Mouse (Mus musculus): ENCODE data around the gene Serinc4. TPM values are rescaled to one million over a fixed set of nuclear protein-coding genes. Genes with fewer than 3 reads are reported as not detected.
"Not testable (repeated sequence)": the region's sequence is repeated elsewhere in the genome, so short reads cannot be mapped to it uniquely, and the experiment has no call there.

Gene Serinc4
- polyA plus RNA-seq (2016; fragmentation: Nextera tagmentation; extraction: Ambion mirVana) = 0.09 and 0.20 TPM in 2 replicates

DNA sequence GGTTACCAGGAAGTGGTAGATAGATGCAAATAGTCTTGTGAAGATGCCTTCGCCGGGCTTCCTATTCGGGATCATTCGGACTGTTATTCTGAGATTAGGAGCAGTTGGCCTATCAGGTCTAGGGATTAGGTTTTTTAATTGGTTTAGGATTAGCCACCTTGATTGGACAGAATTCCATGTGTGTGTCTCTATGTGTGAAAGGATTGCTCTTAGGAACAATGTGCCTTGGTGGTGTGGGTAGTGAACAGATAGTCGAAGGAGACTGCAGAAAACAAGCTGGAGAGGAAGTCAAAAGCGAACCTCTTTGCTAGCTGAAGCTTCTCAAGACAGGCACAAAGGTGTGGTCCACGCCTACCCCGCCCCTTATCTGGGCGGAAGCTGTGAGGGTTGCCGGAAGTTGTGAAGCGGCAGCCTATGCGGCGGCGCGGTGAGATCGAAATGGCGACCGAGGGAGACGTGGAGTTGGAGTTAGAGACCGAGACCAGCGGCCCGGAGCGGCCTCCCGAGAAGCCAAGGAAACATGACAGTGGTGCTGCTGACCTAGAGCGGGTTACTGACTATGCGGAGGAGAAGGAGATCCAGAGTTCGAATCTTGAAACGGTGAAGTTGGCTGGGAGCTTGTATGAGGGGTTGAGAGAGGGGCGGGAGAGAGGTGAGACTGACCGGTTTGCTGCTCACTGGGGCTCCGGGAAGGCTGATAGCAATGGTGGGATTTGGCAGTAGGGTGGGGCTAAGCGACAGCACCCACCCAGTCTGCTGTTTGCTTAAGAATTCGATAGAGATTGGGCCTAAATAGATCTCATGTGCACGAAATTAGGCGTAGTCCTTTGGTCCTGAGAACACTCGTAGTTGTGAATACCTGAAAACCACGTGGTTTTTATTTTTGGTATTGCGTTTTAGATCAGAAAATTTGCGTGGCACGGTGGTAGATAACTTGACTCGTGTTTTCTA, at the start of gene Serinc4:
Gene Serinc4 (minus strand): TSS at position 90 of the 951 bp plus-strand sequence.
- peak within 1 kb of the TSS; percentile 79 for H3K4me3 ChIP-seq
- H3K27me3 ChIP-seq (ENCODE audit: insufficient read depth, poor library complexity, severe bottlenecking) = no peaks in the 10 kb centered on the region
- WGBS = 3% methylated on average over 41 of the region's 41 CpGs
- DNase-seq (ENCODE audit: low spot score) = peak; percentile 95
- peak within 1 kb of the TSS; percentile 93 for H3K27ac ChIP-seq
- no peaks in the 10 kb centered on the region for H3K9me3 ChIP-seq
- H3K36me3 ChIP-seq = peaks cover 48% of the 10 kb centered on the region
- H3K4me1 ChIP-seq = peaks cover 34% of the 10 kb centered on the region

DNA sequence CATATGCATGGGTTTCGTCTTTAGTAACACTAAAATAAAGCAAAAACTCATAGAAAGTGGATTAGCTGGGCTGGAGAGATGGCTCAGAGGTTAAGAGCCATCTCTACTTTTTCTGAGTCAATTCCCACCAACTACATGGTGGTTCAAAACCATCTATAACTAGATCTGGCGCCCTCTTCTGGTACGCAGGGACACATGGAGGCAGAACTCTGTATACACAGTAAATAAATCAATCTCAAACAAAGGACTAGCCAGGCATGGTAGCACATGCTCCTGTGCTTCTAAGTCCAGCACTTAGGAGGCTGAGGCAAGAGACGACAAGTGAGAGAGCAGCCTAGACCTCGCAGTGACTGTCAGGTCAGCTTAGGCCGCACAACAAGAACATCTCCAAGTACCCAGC, 45.0 kb upstream of the Serinc4 start:
- H3K36me3 ChIP-seq = peaks cover 11% of the 10 kb centered on the region
- H3K27ac ChIP-seq; H3K27me3 ChIP-seq (ENCODE audit: insufficient read depth, poor library complexity, severe bottlenecking); H3K4me1 ChIP-seq; H3K4me3 ChIP-seq; DNase-seq (ENCODE audit: low spot score); H3K9me3 ChIP-seq: not testable (repeated sequence)
- 83% methylated on average over 1 of the region's 6 CpGs for WGBS

DNA sequence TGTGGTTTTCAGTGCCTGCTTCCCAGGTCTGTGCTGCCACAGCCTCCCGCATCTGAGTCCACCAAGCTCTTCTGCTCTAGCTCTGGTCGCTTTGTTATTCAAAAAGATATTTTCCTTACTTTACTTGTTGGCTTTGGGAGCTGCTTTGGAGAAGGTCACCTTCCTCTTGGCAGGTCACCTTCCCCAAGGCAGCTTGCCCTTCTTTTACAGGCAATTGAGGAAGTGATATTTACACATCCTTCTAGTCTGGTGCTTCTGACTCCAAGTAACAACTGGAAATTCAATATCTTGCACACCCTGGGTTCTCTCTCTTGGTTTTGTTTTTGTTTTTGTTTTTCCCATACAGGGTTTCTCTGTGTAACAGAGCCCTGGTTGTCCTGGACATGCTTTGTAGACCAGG, 27.8 kb upstream of the Serinc4 start:
- H3K4me1 ChIP-seq; H3K27me3 ChIP-seq (ENCODE audit: insufficient read depth, poor library complexity, severe bottlenecking); H3K4me3 ChIP-seq; H3K27ac ChIP-seq; H3K9me3 ChIP-seq; DNase-seq (ENCODE audit: low spot score); H3K36me3 ChIP-seq: not testable (repeated sequence)
- WGBS = 79% methylated on average over 2 of the region's 2 CpGs

DNA sequence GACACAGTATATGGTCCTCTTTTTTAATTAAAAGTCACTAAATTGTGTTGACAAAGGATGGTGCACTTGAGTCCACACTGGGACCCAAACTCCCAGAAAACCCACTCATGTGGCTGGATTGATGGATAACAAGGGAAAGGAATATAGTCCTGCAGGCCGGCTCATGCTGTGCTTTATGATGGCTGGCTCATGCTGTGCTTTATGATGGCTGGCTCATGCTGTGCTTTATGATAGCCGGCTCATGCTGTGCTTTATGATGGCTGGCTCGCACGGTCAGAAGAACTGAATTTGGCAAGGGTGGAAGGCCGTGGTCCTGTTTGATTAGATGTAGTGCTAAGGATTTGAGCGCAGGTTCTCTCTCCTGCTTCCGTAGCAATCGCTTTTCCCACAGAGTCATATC, 27.0 kb upstream of the Serinc4 start:
- H3K27me3 ChIP-seq (ENCODE audit: insufficient read depth, poor library complexity, severe bottlenecking) = no peaks in the 10 kb centered on the region
- H3K27ac ChIP-seq = no peak overlapping the region
- no peak overlapping the region for H3K4me3 ChIP-seq
- H3K4me1 ChIP-seq = no peaks in the 10 kb centered on the region
- H3K36me3 ChIP-seq = no peaks in the 10 kb centered on the region
- WGBS = 75% methylated on average over 8 of the region's 8 CpGs
- no peaks in the 10 kb centered on the region for H3K9me3 ChIP-seq
- DNase-seq (ENCODE audit: low spot score) = peak; percentile 61

DNA sequence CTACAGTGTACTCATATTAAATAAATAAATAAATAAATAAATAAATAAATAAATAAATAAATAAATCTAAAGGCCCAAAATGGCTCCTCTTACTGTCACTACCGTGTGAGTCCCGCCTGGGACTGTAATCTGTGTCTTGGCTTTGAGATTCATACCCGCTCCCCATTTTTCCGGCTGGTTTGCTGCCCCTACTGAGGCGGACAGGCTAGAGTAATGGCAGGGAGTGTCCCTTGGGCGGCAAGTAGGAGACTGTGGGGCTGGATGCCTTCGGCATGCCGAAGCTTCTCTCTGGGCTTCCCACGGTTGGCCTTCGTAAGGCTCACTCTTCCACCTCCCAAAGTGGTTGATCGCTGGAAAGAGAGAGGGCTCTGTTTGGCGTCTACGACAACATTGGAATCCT, 24.3 kb upstream of the Serinc4 start:
- H3K27ac ChIP-seq; H3K4me1 ChIP-seq; H3K9me3 ChIP-seq; H3K36me3 ChIP-seq; H3K4me3 ChIP-seq; H3K27me3 ChIP-seq (ENCODE audit: insufficient read depth, poor library complexity, severe bottlenecking): not testable (repeated sequence)
- 81% methylated on average over 13 of the region's 13 CpGs for WGBS
- DNase-seq (ENCODE audit: low spot score) = peak; percentile 61

DNA sequence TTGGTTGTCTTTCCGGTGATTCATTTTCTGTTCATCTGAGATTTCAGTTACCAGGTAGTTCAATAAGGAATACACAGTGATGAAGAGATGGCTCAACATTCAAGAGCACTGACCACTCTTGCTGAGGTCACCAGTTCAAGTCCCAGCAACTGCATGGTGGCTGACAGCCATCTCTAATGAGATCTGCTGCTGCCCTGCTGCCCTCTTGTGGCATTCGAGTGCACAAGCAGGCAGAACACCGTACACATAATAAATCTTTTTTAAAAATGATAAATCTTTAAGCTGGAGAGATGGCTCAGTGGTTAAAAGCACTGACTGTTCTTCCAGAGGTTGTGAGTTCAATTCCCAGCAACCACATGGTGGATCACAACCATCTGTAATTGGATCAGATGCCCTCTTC, 23.9 kb upstream of the Serinc4 start:
- WGBS = 55% methylated on average over 3 of the region's 3 CpGs
- Histone ChIP-seq H3K4me3 (no peak overlapping the region), H3K27ac (no peak overlapping the region), H3K9me3 (no peaks in the 10 kb centered on the region), H3K27me3 (ENCODE audit: insufficient read depth, poor library complexity, severe bottlenecking) (no peaks in the 10 kb centered on the region), H3K36me3 (no peaks in the 10 kb centered on the region), H3K4me1 (no peaks in the 10 kb centered on the region)
- peak; percentile 63 for DNase-seq (ENCODE audit: low spot score)

DNA sequence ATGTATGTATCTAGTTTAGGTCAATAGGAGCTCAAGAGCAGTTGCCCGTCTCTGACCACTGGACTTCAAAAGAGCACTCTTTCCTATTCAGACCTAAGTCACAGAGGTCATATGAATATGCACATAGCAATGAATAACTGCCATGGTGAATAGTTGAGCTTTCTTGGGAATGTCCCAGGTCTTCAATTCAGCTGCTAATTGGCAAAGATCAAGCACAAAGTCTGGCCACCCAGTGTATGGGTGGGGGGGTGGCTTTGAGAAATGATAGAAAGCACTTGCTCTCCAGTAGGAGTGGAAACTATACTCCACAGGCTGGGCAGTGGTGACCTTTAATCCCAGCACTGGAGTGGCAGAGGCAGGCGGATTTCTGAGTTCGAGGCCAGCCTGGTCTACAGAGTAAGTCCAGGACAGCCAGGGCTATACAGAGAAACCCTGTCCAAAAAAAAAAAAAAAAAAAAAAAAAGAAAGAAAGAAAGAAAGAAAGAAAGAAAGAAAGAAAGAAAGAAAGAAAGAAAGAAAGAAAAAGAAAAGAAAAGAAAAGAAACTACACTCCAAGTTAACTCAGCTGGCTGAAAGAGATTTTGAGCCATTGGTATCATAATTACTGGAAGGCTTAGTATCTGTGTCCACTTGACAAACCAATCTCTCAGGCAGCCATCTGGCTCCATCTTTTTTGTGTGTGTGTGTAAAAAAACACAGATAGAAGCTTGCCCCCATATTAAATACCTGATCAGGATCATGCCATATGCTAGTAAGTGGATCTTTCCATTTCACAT, 21.1 kb upstream of the Serinc4 start:
- Histone ChIP-seq H3K36me3 (no peaks in the 10 kb centered on the region), H3K27me3 (ENCODE audit: insufficient read depth, poor library complexity, severe bottlenecking) (no peaks in the 10 kb centered on the region), H3K4me1 (no peaks in the 10 kb centered on the region), H3K27ac (no peak overlapping the region), H3K9me3 (no peaks in the 10 kb centered on the region), H3K4me3 (no peak overlapping the region)
- 81% methylated on average over 3 of the region's 3 CpGs for WGBS
- no peak for DNase-seq (ENCODE audit: low spot score)

DNA sequence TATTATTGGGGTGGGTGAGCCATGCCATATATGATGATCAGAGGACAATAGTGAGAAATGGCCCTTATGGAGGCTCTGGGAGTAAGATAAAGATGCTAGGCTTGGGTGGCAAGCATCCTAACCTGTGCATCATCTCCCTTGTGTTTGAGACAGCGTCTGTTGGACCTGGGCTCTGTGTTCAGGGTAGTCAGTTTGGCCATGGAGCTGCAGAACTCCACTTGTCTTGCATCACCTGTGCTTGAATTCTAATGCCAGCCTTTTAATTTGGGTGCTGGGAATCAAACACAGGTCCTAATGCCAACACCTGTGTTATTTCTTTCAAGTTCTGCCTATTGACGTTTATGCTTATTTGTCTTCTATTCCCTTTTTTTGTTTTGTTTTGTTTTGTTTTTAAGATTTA, 18.7 kb upstream of the Serinc4 start:
- not testable (repeated sequence) for H3K4me3 ChIP-seq; DNase-seq (ENCODE audit: low spot score); H3K4me1 ChIP-seq; H3K27me3 ChIP-seq (ENCODE audit: insufficient read depth, poor library complexity, severe bottlenecking); H3K9me3 ChIP-seq; H3K27ac ChIP-seq; H3K36me3 ChIP-seq
- WGBS = 91% methylated on average over 2 of the region's 2 CpGs

DNA sequence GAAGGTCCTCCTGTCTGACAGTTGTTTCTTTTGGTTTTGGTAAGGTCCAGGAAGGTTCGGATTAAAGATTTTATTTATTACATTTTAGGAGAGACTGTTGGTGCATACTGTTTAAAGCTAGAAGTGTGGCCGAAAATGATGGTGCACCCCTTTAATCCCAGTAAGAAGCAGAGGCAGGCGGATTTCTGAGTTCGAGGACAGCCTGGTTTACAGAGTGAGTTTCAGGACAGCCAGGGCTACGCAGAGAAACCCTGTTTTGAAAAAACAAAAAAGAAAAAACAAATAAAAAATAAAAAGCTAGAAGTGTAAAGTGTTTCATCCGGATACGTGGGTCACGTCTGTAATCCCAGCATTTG, 17.6 kb upstream of the Serinc4 start:
- Histone ChIP-seq H3K27me3 (ENCODE audit: insufficient read depth, poor library complexity, severe bottlenecking) (no peaks in the 10 kb centered on the region), H3K4me1 (no peaks in the 10 kb centered on the region), H3K27ac (peak overlapping the region; percentile 64), H3K4me3 (peak overlapping the region; percentile 66), H3K36me3 (peaks cover 7% of the 10 kb centered on the region; the same call in 1 of the 2 replicates), H3K9me3 (no peaks in the 10 kb centered on the region)
- WGBS = 31% methylated on average over 8 of the region's 8 CpGs
- DNase-seq (ENCODE audit: low spot score) = no peak

DNA sequence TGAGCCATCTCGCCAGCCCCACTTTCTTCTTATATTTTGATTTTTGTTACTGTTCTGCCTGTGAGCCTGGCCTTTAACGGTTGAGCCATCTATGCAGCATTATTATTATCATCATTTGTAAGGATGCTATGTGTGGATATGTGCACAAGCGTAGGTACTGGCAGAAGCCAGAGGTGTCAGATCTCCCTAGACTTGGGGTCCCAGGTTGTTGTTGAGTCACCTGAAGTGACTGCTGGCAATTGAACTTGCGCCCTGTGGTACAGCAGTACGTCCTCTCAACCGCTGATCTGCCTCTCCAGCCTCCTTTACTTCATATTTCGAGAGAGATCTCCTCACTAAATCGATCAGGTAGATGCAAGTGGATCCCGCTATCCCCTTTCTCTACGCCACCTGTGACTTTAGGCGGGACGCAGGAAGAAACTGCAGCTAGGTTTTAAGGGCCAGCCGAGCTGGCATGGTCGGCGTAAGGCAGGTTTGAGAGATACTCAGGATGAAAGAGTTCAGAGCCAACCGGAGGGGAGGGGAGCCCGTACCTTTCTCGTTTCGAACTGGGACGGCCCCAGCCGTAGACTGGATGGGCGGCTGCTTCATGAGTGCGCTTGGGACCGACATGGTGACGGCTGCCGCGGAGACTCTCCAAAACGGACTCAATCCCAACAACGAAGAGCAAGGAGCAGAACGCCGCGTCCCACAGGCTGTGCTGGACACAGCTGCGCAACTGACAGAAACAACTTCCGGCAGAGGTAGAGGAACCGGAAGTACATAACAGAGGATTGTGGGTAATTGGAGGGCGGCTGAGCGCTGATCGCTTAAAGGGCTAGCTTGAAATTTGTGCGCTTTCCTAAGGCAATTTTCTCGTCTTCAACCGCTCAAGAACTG, 17.0 kb upstream of the Serinc4 start, which contains the start of gene Mfap1b:
Gene Mfap1b (minus strand): TSS at position 767 of the 879 bp plus-strand sequence.
- H3K27me3 ChIP-seq (ENCODE audit: insufficient read depth, poor library complexity, severe bottlenecking); H3K36me3 ChIP-seq; H3K9me3 ChIP-seq; H3K4me1 ChIP-seq: not testable (repeated sequence)
- 5% methylated on average over 41 of the region's 41 CpGs for WGBS
- DNase-seq (ENCODE audit: low spot score) = peak; percentile 94
- Histone ChIP-seq H3K27ac (peak within 1 kb of the TSS; percentile 64), H3K4me3 (peak within 1 kb of the TSS; percentile 66)

DNA sequence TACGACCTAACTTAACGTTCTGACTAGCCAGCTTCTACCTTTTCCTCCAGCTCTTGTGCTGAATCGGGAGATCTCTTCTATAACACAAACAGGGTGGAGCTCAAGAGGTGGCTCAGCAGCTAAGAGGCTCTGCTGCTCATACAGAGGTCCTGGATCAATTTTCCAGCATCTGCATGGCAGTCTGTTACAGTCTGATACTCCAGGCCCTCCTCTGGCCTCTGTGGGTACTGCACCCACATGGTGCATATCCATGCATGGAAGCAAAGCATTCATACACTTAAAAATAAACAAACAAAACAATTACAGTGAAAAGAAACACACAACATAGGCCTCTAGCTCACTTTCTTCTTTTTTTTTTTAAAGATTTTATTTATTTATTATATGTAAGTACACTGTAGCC, 16.2 kb upstream of the Serinc4 start:
- not testable (repeated sequence) for H3K27me3 ChIP-seq (ENCODE audit: insufficient read depth, poor library complexity, severe bottlenecking); H3K9me3 ChIP-seq; H3K27ac ChIP-seq; H3K4me1 ChIP-seq; H3K36me3 ChIP-seq; DNase-seq (ENCODE audit: low spot score)
- 93% methylated on average over 3 of the region's 3 CpGs for WGBS
- H3K4me3 ChIP-seq = 0 out of 2 replicates have a peak overlapping the region, but pooled peaks have one; percentile 66

DNA sequence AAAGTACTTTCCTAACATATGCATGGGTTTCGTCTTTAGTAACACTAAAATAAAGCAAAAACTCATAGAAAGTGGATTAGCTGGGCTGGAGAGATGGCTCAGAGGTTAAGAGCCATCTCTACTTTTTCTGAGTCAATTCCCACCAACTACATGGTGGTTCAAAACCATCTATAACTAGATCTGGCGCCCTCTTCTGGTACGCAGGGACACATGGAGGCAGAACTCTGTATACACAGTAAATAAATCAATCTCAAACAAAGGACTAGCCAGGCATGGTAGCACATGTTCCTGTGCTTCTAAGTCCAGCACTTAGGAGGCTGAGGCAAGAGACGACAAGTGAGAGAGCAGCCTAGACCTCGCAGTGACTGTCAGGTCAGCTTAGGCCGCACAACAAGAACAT, 12.4 kb upstream of the Serinc4 start:
- 84% methylated on average over 4 of the region's 6 CpGs for WGBS
- H3K9me3 ChIP-seq; H3K4me1 ChIP-seq; H3K27ac ChIP-seq; H3K4me3 ChIP-seq; H3K36me3 ChIP-seq; DNase-seq (ENCODE audit: low spot score); H3K27me3 ChIP-seq (ENCODE audit: insufficient read depth, poor library complexity, severe bottlenecking): not testable (repeated sequence)

All from heart, embryonic 10.5 days (tissue).